Mouse (Mus musculus): ENCODE measurements around the gene Plekhg2.

Plekhg2 gene

GRCm38 (mm10) chr7:28382347-28382951, 10.1 kb upstream of the Plekhg2 start:
- DNase-seq, result no peak

GRCm38 (mm10) chr7:28381938-28382337, 9.5 kb upstream of the Plekhg2 start:
- DNase-seq, result no peak

- DNase-seq, result no peak
Observed at GRCm38 (mm10) chr7:28381017-28381790, 8.8 kb upstream of the Plekhg2 start.

- DNase-seq, result no peak
Observed at GRCm38 (mm10) chr7:28380237-28381016, 8.0 kb upstream of the Plekhg2 start, which contains the start of gene Zfp36. Zfp36 (minus strand) TSS chr7:28380253.

- DNase-seq, result peak; percentile 72
Observed at GRCm38 (mm10) chr7:28378769-28379651, 6.6 kb upstream of the Plekhg2 start.

- no peak for DNase-seq
Observed at GRCm38 (mm10) chr7:28378066-28378690, 5.8 kb upstream of the Plekhg2 start.

GRCm38 (mm10) chr7:28377190-28378065, 5.0 kb upstream of the Plekhg2 start:
- no peak for DNase-seq

- no peak for DNase-seq
Observed at GRCm38 (mm10) chr7:28376011-28376771, 3.8 kb upstream of the Plekhg2 start.

- peak; percentile 59 for DNase-seq
Observed at GRCm38 (mm10) chr7:28375176-28375921, 3.0 kb upstream of the Plekhg2 start.

- DNase-seq, result no peak
Observed at GRCm38 (mm10) chr7:28374647-28375046, 2.2 kb upstream of the Plekhg2 start.

- DNase-seq, result no peak
Observed at GRCm38 (mm10) chr7:28373891-28374495, 1.6 kb upstream of the Plekhg2 start.

- peak; percentile 88 for DNase-seq
Observed at GRCm38 (mm10) chr7:28373131-28373581, 757 bp upstream of the Plekhg2 start.

- DNase-seq, result no peak
Observed at GRCm38 (mm10) chr7:28371514-28371989, 847 bp downstream of the Plekhg2 start.

- no peak for DNase-seq
Observed at GRCm38 (mm10) chr7:28370977-28371513, 1.4 kb downstream of the Plekhg2 start.

- no peak for DNase-seq
Observed at GRCm38 (mm10) chr7:28370051-28370450, 2.3 kb downstream of the Plekhg2 start.

- DNase-seq, result no peak
Observed at GRCm38 (mm10) chr7:28368276-28368920, 4.0 kb downstream of the Plekhg2 start.

GRCm38 (mm10) chr7:28367663-28368275, 4.6 kb downstream of the Plekhg2 start:
- no peak for DNase-seq

Data from cerebellum, adult 9-10 months (tissue).